Mouse (Mus musculus): ENCODE results near the gene Ppfibp1.

- TF ChIP-seq POLR2A (IDR thresholded peaks at IDR 0.05; ENCODE audit: insufficient read depth, low read depth, low read length) (no peak), EP300 (IDR thresholded peaks at IDR 0.05; ENCODE audit: insufficient read depth, low read depth, low read length) (0 out of 2 replicates have a peak, but pooled peaks have one; percentile 24), CTCF (IDR thresholded peaks at IDR 0.05) (no peak)
Measured at GRCm38 (mm10) chr6:146912835-146913488, 24.7 kb downstream of the Ppfibp1 start.

Data from heart, adult 2 months (tissue).